Mouse (Mus musculus) layer of hippocampus, adult 18-20 months (tissue): ENCODE measurements at regions not wholly inside any gene's neighbourhood (a gene's known extent, or its start where the extent isn't known, plus 50 kb on each side); places are given as distances from the start of the nearest gene placed in this dataset.
"Not testable (repeated sequence)": the region's sequence is repeated elsewhere in the genome, so short reads cannot be mapped to it uniquely, and the experiment has no call there.

ENCODE experiments used
- DNase-seq, 2 experiments: peaks; one replicate each; pipeline ENCODE4 v3.0.0; 2022; ENCODE audit warnings: low spot score in 2 of 2

DNA sequence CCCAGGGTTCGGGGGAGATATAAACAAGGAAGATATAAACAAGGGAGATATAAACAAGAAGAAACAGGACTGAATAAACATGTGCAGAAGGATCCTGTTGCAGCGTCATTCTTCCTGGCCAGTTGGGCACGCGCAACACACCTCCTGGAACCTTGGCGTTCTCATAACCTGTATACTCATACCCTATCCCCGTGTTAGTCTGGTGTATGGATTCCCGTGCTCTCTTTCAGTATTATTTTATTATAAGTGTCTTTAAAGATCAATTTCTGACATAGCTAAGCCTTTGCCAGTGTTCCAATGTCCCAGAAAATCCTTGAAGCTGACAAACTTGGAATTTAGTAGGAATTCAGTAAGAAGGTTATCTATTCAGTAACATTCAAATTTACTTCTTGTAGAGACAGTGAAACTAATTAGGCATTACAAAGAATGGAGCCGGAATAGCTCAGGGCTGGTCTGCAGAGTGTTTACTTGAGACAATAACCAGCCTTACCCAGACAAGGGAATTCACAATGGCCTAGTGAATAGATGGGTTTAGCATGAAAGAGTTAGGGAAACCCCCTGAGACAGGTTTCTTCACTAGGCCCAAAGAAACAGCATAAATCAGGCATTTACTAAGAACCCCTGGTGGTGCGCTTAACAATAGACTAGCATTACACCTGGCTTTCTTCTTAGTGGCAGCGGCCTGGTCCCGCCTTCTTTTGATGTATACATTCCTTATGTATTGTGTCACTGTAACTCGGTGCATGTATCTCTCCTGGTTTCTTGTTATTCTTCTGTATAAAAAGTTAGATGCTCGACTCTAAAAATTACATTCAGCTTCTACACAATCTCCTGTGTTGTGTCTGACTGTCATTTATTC lies 458.4 kb downstream of the Epm2a start:
- DNase-seq = not testable (repeated sequence)

GRCm38 (mm10) chr10:11809255-11809654 lies 466.1 kb downstream of the Epm2a start:
- no peak for DNase-seq

DNA sequence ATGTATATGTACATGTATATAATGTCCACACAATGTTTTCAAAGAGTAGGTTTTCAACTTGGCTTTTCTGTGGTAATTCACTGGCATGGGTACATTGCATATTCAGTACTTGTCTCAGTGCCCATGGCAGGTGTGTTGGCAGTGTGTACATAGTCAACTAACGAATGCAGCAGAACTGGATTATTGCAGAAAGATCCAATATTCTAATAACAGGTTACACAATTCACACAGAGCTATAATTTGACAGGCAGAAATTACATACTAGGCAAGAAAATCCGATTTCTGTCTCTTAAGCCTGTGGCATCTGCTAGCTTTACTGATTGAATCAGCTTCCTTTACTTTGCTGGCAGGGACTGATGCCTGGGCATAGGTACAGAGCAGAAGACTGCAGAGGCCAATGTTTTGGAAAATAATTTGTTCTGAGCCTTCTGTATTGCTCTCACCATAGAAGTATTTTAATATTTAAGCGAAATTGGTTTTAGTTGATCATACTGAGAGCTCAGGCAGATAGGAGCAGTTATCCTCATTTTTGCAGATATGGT lies 479.3 kb downstream of the Epm2a start:
- no peak for DNase-seq

DNA sequence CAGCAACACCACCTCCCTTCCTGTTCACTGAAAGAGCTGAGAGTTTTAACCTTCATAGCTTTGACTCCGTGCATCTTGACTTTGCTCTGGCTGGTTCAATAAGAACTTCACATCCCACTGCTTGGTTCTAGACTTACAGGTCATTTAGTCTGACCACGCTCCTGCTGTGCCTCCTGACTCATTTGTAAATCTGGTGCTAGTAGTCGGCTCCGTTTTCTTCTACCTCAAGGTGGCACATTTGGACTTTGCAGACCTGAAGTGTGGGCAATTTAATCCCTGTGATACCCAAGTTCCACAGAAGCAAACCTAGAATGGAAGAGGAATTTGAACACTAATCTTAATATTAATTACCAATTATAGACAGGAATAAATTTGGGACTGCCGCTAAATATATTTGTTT lies 497.9 kb downstream of the Epm2a start:
- peak; percentile 8 to 30 for DNase-seq

GRCm38 (mm10) chr10:11841494-11841893 lies 498.3 kb downstream of the Epm2a start:
- DNase-seq = peak in 1 of 2 experiments; percentile 39

DNA sequence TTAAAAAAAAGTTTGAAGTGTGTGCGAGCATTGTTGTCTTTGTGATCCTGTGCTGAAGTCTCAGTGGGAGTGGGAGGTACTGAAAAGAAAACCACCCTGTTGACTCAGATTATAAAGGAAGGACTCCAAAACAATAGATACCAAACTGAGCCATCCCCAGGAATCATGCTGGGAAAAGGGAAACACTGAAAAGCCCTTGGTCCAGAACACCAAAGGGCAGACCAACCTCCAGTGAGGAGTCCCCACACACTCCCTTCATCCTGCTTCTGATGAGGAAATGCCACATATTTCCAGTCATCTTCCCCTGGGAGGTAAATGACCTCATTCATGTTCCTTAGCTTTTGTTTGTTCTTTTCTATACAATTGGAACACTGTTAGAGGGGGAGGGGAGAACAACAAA lies 502.9 kb downstream of the Epm2a start:
- no peak for DNase-seq

GRCm38 (mm10) chr10:11875145-11876131 lies 532.2 kb downstream of the Epm2a start:
- DNase-seq = peak in 1 of 2 experiments; percentile 26

DNA sequence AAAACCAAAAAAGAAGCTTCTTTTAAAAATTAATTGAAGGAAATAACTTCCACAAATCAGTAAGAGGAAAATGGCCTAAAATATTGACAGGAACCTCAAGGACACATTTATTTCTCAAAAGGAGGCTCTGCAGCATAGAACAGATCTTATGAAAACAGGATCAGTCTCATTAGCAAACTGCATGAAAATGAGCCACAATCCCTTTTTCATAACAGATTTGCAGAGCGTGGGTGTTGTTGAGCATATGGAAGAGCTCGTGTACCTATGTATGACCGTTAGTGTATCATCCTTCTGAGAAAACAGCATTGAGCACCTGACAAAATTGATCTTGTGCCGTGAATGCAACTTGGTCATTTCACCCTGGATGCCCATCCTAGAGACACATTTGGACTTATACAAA lies 543.0 kb downstream of the Epm2a start:
- no peak for DNase-seq

- peak in 1 of 2 experiments; percentile 9 for DNase-seq
Observed at GRCm38 (mm10) chr10:11888953-11889352, 545.7 kb downstream of the Epm2a start.

DNA sequence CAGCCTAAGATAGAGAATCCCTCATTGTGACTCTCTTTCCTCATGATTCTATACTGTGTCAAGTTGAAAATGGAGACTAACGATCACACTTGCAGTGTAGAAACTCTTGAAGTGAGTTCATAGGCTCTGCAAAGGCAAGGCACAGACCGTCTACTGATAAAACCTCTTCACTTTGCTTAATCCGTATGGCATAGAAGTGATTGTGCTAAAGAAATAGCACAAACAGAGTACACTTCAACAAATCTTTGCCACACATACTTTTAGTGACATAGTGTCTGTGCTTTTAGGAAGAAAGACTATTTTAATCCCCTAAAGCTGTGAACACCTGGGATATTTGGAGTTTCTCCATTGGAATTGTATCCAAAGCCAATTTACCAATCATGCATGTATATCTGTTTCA lies 578.9 kb downstream of the Epm2a start:
- no peak for DNase-seq

DNA sequence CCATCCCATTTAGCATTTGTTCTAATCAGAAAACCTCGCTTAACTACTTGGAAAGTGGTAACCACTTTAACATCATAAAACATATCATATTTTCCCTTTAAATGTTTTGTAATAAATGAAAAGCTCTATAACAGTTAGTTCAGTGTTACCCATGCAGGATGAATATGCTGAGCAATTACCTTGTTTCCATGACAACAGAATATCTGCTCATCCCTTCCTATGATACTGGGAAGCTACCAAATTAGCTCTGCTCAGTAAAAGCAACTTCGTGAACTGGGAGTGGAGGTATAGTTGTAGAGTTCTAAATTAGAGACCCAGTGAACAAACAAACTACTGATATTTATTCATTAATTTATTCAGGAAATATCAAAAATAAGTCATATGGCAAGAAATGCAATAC lies 595.0 kb downstream of the Epm2a start:
- DNase-seq = no peak

DNA sequence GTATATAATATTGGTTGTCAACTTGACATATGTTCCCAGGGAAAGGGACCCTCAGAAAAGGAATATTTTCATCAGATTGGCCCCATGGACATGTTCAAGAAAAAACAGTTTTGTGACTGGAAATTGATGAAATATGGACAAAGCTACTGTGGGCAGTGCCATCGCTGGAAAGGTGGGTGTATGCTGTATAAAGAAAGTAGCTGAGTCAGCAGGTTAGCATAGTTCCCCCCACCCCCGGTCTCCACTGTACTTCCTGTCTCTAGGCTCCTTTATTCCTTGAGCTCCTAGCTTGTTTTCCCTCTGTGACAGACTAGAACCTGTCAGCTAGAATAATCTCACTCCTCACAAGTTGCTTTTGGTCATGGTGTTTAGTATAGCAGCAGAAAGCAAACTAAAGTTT lies 599.6 kb downstream of the Epm2a start:
- DNase-seq = no peak

GRCm38 (mm10) chr10:11960327-11960922 lies 617.2 kb downstream of the Epm2a start:
- peak; percentile 21 to 67 for DNase-seq

GRCm38 (mm10) chr10:12004966-12005365 lies 661.8 kb downstream of the Epm2a start:
- DNase-seq = no peak

GRCm38 (mm10) chr10:12005889-12006288 lies 662.7 kb downstream of the Epm2a start:
- no peak for DNase-seq

- DNase-seq = no peak
Observed at GRCm38 (mm10) chr10:12017286-12017685, 674.1 kb downstream of the Epm2a start.

- no peak for DNase-seq
Observed at GRCm38 (mm10) chr10:12018281-12018680, 675.1 kb downstream of the Epm2a start.

DNA sequence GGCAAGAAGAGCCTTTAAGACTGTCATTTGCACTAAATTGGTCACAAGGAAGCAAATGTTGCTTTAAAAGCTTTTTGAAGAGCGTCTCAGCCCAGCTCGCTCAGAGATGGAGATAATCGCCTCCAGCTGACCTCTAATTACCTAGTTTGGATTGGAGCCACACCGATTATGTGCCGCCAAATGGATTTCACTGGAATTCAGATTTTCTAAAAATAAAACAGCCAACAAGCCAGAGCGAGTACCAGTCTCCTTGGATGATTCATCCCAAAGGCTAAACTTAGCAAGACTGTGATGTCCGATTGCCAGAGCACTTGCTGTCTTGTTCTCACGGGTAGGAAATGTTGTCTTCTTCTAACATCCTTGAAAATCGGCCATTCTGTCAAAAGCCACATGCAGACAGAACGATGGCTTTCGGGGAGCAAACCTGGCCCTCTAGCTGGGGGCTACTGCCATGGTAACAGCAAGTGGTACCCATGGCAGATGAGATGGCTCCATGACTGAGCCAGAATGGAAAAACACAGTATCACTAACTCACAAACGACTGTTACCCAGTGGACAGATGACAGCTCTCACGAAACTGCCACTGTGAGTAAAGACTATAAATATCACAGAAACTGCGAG lies 676.1 kb downstream of the Epm2a start:
- peak; percentile 23 to 60 for DNase-seq

GRCm38 (mm10) chr10:12020576-12020975 lies 677.4 kb downstream of the Epm2a start:
- DNase-seq = no peak

DNA sequence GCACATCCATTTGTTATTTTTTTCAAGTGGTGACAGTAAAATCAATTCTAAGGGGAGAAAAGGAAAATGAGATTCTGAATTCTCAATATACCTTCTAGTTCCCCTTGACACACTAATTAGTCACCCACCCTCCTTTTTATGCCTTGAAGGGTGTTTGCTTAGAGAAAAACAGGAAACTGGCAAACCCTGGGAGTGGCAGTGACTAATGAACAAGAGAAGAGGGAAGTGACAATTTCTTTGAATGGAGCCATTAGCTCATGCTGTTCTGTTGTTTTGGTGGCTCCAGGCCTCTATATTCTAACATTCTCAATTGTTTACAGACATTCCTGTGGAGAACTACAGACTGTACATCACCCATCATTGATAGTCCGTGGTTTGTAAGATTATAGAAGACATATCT lies 692.0 kb downstream of the Epm2a start:
- no peak for DNase-seq

- DNase-seq = no peak
Observed at GRCm38 (mm10) chr10:12045937-12046336, 702.7 kb downstream of the Epm2a start.
